Mouse (Mus musculus) liver, embryonic 13.5 days (tissue): ENCODE data around the gene Plxna2. TPM values are rescaled to one million over a fixed set of nuclear protein-coding genes. Genes with fewer than 3 reads are reported as not detected.

Experiments
- ATAC-seq: fragments of 200-750 bp; cut with Nextera tagmentation; 2 replicates; pipeline ENCODE4 v1.8.0; 2017; ENCODE audit warnings: low read depth, mild to moderate bottlenecking, moderate number of reproducible peaks, moderate library complexity
- DNase-seq: peaks from one replicate; pipeline ENCODE4 v3.0.0; 2022
- H3K27ac ChIP-seq: fragments of 300-500 bp; sonication (generic); 2 replicates; pipeline ENCODE4 v1.5.1; 2015; ENCODE audit warnings: moderate library complexity, mild to moderate bottlenecking, inconsistent platforms
- H3K27me3 ChIP-seq: fragments of 300-500 bp; sonication (generic); 2 replicates; pipeline ENCODE4 v1.6.1; 2015; ENCODE audit warnings: mild to moderate bottlenecking, inconsistent platforms
- H3K36me3 ChIP-seq: fragments of 300-500 bp; sonication (generic); 2 replicates; pipeline ENCODE4 v1.6.1; 2015; ENCODE audit warnings: mild to moderate bottlenecking, inconsistent platforms
- H3K4me1 ChIP-seq: fragments of 300-500 bp; sonication (generic); replicated peaks from 2 replicates; pipeline ENCODE4 v1.6.1; 2015; ENCODE audit warnings: inconsistent platforms
- H3K4me2 ChIP-seq: fragments of 300-500 bp; sonication (generic); 2 replicates; pipeline ENCODE4 v1.6.1; 2015; ENCODE audit warnings: inconsistent platforms, mild to moderate bottlenecking, moderate library complexity
- H3K4me3 ChIP-seq: fragments of 300-500 bp; sonication (generic); replicated peaks from 2 replicates; pipeline ENCODE4 v1.5.1; 2015; ENCODE audit warnings: mild to moderate bottlenecking, inconsistent platforms
- H3K9ac ChIP-seq: fragments of 300-500 bp; sonication (generic); 2 replicates; pipeline ENCODE4 v1.6.1; 2015; ENCODE audit warnings: mild to moderate bottlenecking, inconsistent platforms
- H3K9me3 ChIP-seq: fragments of 300-500 bp; sonication (generic); replicated peaks from 2 replicates; pipeline ENCODE4 v1.6.1; 2016; ENCODE audit warnings: inconsistent platforms
- WGBS: fragments of 180-500 bp; shearing (Covaris S2); methylation state at CpG from one replicate; pipeline ENCODE4 v1.1.7; 2015; ENCODE audit not compliant: insufficient replicate concordance; 5-methylcytosine and 5-hydroxymethylcytosine counted together
- polyA plus RNA-seq: library from polyadenylated mRNA; unstranded; fragments of >200 nt; fragmentation: Nextera tagmentation; extraction: Ambion mirVana; gene quantifications from 2 replicates; pipeline ENCODE4 v1.2.1, GENCODE M21; 2015

The Plxna2 gene
- polyA plus RNA-seq, 1 experiment from 2014 or later = 1.1 TPM

GRCm38 (mm10) chr1:194641601-194642301 is 23.7 kb downstream of the Plxna2 start:
- no peaks in the 10 kb centered on the region for H3K9me3 ChIP-seq
- no peak overlapping the region for H3K4me2 ChIP-seq
- H3K27me3 ChIP-seq = no peaks in the 10 kb centered on the region
- H3K36me3 ChIP-seq = peaks cover 9% of the 10 kb centered on the region; the same call in 1 of the 2 replicates
- no peak for DNase-seq
- ATAC-seq = no peak; the same call in 1 of the 2 replicates
- no peak overlapping the region for H3K27ac ChIP-seq
- H3K4me3 ChIP-seq = no peak overlapping the region
- no peak overlapping the region for H3K9ac ChIP-seq
- peaks cover 13% of the 10 kb centered on the region for H3K4me1 ChIP-seq
- 34% methylated on average over 5 of the region's 5 CpGs for WGBS

DNA sequence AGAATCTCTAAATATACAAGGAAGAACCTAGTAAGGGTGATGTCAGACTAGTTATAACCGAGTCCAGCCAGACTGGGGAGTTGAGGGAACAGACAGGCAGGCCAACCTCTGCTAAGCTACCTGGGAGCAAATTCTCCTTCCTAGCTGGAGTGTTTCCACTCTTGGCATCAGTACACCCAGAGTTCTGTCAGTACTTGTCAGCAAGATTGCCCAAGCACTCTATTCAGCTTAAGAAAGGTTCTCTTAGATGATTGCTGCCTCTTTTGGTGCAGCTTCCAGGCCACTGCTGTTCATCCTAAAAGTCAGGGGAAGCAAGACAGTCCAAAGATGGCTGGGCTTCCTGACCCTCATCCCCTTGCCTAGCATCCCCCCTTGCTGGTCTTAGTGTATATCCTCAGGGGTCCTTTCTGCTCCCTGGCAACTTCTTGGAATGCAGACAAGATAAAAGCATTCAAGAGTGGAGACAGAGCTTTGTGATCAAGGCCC is 24.3 kb downstream of the Plxna2 start:
- Histone ChIP-seq H3K36me3 (peaks cover 9% of the 10 kb centered on the region; the same call in 1 of the 2 replicates), H3K27me3 (no peaks in the 10 kb centered on the region), H3K9ac (no peak overlapping the region), H3K4me3 (no peak overlapping the region), H3K4me1 (peaks cover 13% of the 10 kb centered on the region), H3K4me2 (no peak overlapping the region), H3K27ac (no peak overlapping the region), H3K9me3 (no peaks in the 10 kb centered on the region)
- DNase-seq (no peak), ATAC-seq (no peak)
- WGBS = 31% methylated on average over 1 of the region's 1 CpGs

GRCm38 (mm10) chr1:194643930-194644329 is 25.9 kb downstream of the Plxna2 start:
- no peak overlapping the region for H3K9ac ChIP-seq
- WGBS = 77% methylated on average over 6 of the region's 6 CpGs
- no peaks in the 10 kb centered on the region for H3K27me3 ChIP-seq
- no peak for ATAC-seq
- DNase-seq = no peak
- H3K27ac ChIP-seq = no peak overlapping the region
- peaks cover 13% of the 10 kb centered on the region for H3K4me1 ChIP-seq
- H3K9me3 ChIP-seq = no peaks in the 10 kb centered on the region
- no peak overlapping the region for H3K4me2 ChIP-seq
- H3K4me3 ChIP-seq = no peak overlapping the region
- H3K36me3 ChIP-seq = peaks cover 9% of the 10 kb centered on the region; the same call in 1 of the 2 replicates

DNA sequence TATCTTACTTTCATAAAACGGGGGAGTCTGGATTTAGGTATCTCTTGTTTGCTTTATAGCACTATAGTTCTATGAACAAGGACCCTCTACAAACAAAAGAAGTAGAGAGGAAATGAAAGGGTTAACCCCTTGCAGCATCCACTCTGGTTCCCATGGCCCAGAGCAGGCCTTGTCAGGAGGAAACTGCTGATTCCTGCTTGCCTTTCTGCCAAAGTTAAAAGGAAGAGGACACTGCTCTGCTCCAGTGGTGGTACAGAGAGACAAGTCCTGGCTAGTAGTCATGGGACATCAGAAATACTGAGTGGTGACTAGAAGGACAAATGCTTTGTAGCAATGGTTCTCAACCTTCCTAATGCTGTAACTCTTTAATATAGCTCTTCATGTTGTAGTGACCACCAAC is 27.9 kb downstream of the Plxna2 start:
- Histone ChIP-seq H3K9me3 (no peaks in the 10 kb centered on the region), H3K27ac (no peak overlapping the region), H3K4me1 (peaks cover 13% of the 10 kb centered on the region), H3K4me3 (no peak overlapping the region), H3K36me3 (peaks cover 15% of the 10 kb centered on the region), H3K4me2 (no peak overlapping the region), H3K9ac (no peak overlapping the region), H3K27me3 (no peaks in the 10 kb centered on the region)
- WGBS = 72% methylated on average over 1 of the region's 1 CpGs
- DNase-seq (no peak), ATAC-seq (no peak)

- no peak for ATAC-seq
- no peak overlapping the region for H3K4me2 ChIP-seq
- no peaks in the 10 kb centered on the region for H3K27me3 ChIP-seq
- H3K9ac ChIP-seq = no peak overlapping the region
- no peaks in the 10 kb centered on the region for H3K9me3 ChIP-seq
- H3K4me1 ChIP-seq = no peaks in the 10 kb centered on the region
- H3K27ac ChIP-seq = no peak overlapping the region
- 56% methylated on average over 1 of the region's 1 CpGs for WGBS
- no peak for DNase-seq
- H3K4me3 ChIP-seq = no peak overlapping the region
- peaks cover 6% of the 10 kb centered on the region; the same call in 1 of the 2 replicates for H3K36me3 ChIP-seq
These were observed 32.1 kb downstream of the Plxna2 start for GRCm38 (mm10) chr1:194650076-194650475.

DNA sequence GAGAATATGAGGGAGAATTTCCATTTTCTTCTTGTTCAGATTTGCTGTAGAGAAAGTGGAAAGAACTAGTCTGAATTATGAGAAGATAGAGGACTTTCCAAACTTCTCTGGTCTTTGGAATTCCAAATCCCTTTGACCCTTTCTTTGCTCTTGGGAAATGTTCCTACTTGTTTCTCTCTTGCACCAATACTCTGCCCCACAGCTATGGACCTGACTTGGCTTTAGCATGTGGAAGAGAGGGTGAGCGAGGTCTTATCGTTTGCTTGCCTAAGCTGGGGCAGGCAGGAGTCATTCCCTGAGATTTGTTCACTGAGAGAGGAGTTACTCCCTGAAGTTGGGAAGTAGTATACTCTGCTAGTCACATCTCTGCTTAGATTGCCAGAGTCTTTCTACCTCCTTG is 32.5 kb downstream of the Plxna2 start:
- H3K4me3 ChIP-seq = no peak overlapping the region
- H3K27ac ChIP-seq = no peak overlapping the region
- H3K9ac ChIP-seq = no peak overlapping the region
- 84% methylated on average over 2 of the region's 2 CpGs for WGBS
- H3K4me1 ChIP-seq = no peaks in the 10 kb centered on the region
- no peaks in the 10 kb centered on the region for H3K27me3 ChIP-seq
- no peaks in the 10 kb centered on the region for H3K9me3 ChIP-seq
- no peak overlapping the region for H3K4me2 ChIP-seq
- DNase-seq (no peak), ATAC-seq (no peak)
- peaks cover 6% of the 10 kb centered on the region; the same call in 1 of the 2 replicates for H3K36me3 ChIP-seq

DNA sequence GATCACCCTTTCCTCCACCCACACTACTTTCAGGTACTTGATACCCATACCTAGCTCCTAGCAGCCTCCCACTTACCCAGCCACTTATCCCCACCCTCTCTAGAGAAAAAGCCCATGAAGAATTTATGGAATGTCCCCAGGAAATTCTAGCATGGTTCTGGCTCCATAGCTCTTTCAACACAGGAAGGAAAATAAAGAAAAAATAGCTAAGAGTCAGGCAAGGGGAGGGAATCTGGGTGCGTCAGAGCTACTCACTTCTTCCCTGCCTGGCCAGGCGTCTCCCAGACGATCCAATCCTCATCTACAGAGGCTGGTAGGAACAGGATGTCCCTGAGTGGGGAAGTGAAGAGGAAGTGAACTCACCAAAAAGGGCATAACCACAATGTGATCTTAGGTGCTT is 34.0 kb downstream of the Plxna2 start:
- H3K4me2 ChIP-seq = no peak overlapping the region
- 62% methylated on average over 3 of the region's 3 CpGs for WGBS
- no peaks in the 10 kb centered on the region for H3K27me3 ChIP-seq
- no peak overlapping the region for H3K27ac ChIP-seq
- H3K4me3 ChIP-seq = no peak overlapping the region
- peaks cover 6% of the 10 kb centered on the region; the same call in 1 of the 2 replicates for H3K36me3 ChIP-seq
- H3K4me1 ChIP-seq = no peaks in the 10 kb centered on the region
- H3K9me3 ChIP-seq = no peaks in the 10 kb centered on the region
- H3K9ac ChIP-seq = no peak overlapping the region
- no peak for DNase-seq
- no peak for ATAC-seq

- Histone ChIP-seq H3K4me2 (no peak overlapping the region), H3K36me3 (no peaks in the 10 kb centered on the region), H3K27me3 (no peaks in the 10 kb centered on the region), H3K9ac (no peak overlapping the region), H3K9me3 (no peaks in the 10 kb centered on the region), H3K4me1 (peaks cover 11% of the 10 kb centered on the region; the same call in 1 of the 2 replicates), H3K4me3 (no peak overlapping the region), H3K27ac (no peak overlapping the region)
- ATAC-seq (no peak), DNase-seq (no peak)
- WGBS = 74% methylated on average over 1 of the region's 1 CpGs
These were observed 40.6 kb downstream of the Plxna2 start for GRCm38 (mm10) chr1:194658459-194659160.

DNA sequence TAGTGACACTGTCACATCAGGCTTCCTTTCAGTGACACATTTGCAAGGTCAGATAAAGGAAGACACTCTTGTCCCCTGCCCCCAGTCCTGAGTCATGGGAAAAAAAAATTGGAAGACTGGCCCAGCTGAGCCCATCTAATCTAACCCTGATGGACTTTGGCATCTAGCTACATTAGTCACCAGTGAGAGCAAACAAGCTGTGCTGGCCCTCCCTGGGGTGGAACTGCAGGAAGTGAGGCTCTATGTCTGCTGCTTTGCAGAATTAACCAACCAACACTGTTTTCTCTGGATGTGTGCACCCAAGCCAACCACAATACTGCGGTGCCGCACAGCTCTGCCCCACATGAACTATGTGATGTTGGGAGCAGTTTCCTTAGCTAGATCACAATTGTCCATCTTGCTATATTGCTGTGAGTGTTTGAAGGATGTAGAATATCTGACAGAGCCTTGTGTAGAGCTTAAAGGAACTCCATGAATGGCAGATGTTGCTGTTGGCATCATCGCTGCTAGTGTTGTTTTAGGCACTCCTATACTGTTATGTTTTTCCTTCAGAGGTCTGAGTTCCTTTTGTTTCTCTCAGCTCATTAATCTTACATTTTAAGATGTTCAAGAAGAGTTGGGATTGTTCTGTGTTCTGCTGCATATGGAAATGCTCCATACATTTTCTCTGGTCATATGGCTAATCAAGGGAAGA is 42.6 kb downstream of the Plxna2 start:
- Histone ChIP-seq H3K36me3 (no peaks in the 10 kb centered on the region), H3K4me1 (peaks cover 11% of the 10 kb centered on the region; the same call in 1 of the 2 replicates), H3K9ac (no peak overlapping the region), H3K9me3 (no peaks in the 10 kb centered on the region), H3K27me3 (no peaks in the 10 kb centered on the region), H3K4me2 (no peak overlapping the region), H3K27ac (peak overlapping the region; percentile 30; the same call in 1 of the 2 replicates), H3K4me3 (no peak overlapping the region)
- DNase-seq (no peak), ATAC-seq (peak; percentile 74)
- WGBS = 64% methylated on average over 3 of the region's 3 CpGs

DNA sequence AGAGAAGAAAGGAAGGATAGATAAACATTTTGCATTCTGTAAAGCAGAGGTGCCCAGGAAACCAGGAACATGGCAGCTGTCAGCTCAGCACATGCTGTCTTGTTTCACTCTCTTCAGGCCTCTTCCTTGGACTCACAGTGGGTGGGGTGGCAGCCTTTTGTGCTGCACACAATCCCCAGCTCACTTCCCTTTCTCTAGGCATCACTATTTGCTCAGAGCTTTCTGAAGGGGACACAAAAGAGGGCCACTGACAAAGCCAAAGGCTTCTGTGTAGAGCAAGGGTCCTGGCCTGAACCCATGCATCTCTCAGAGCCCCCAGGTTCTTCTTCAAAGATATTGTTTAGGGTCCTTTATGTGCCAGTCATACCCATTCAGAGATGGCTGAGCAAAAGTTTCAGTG is 45.0 kb downstream of the Plxna2 start:
- Histone ChIP-seq H3K4me3 (no peak overlapping the region), H3K4me2 (no peak overlapping the region), H3K36me3 (no peaks in the 10 kb centered on the region), H3K27ac (no peak overlapping the region), H3K9ac (no peak overlapping the region), H3K4me1 (peaks cover 11% of the 10 kb centered on the region; the same call in 1 of the 2 replicates), H3K9me3 (no peaks in the 10 kb centered on the region), H3K27me3 (no peaks in the 10 kb centered on the region)
- DNase-seq (no peak), ATAC-seq (no peak)

DNA sequence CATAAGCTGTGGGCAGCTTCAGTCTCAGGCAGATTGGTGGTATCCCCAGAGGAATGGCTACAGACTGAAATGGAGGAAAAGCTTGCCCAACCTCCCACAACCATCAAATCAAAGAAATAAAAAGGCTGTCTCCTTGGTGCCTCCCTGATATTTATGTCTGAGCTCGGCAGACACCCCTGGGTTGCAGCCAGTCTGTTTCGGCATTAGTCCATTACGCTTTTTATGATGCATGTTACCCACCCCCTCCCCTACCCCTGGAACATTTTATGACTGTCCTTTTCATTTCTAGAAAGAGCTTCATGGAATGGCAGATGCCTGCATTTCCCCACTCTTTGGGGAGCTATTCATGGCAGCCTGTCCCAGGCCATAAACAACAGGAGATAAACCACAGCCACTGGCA is 47.7 kb downstream of the Plxna2 start:
- Histone ChIP-seq H3K4me1 (0 out of 2 replicates have a peak, but pooled peaks cover 2% of the 10 kb centered on the region), H3K4me3 (no peak overlapping the region), H3K4me2 (no peak overlapping the region), H3K27me3 (no peaks in the 10 kb centered on the region), H3K27ac (no peak overlapping the region), H3K9ac (no peak overlapping the region), H3K9me3 (no peaks in the 10 kb centered on the region), H3K36me3 (no peaks in the 10 kb centered on the region)
- WGBS = 84% methylated on average over 3 of the region's 3 CpGs
- DNase-seq = no peak
- no peak for ATAC-seq
